Mouse (Mus musculus) ES-Bruce4 (cell line): Measurements from ENCODE around the gene Dock7.

ENCODE experiments used
- CTCF ChIP-seq: IDR thresholded peaks from one replicate; pipeline ENCODE4 v1.8.1; 2011; ENCODE audit warnings: low read depth, low read length
- EP300 ChIP-seq: IDR thresholded peaks from 2 replicates; pipeline ENCODE4 v1.6.1; 2011; ENCODE audit warnings: low read depth, low read length; ENCODE audit not compliant: insufficient read depth
- POLR2A ChIP-seq: IDR thresholded peaks from one replicate; pipeline ENCODE4 v1.8.1; 2011; ENCODE audit warnings: low read length; ENCODE audit not compliant: insufficient read depth

DNA sequence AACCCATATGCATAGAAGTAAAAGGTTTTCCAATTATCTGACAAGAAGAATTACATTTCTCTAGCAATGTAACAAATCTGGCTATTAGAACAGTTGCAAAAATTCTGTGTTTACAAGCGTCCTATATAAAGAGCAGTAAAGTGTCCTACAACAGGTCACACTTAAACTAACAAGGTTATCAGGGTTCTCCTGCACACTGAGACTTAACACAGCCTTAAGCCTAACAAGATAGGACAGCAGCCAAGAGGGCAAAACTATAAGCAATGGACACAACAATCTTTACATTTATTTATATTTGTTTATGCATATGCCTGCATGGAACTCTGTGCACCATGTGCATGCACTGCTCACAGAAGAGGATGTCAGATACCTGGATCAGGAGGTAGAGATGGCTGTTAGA lies 39.5 kb downstream of the Dock7 start:
- TF ChIP-seq POLR2A (no peak), CTCF (no peak), EP300 (no peak)
